Mouse (Mus musculus): ENCODE results near the gene Ptpro. TPM values are rescaled to one million over a fixed set of nuclear protein-coding genes. Genes with fewer than 3 reads are reported as not detected.

Ptpro gene
- total RNA-seq, 2 experiments from 2014 or later = 25.5 to 27.5 TPM

DNA sequence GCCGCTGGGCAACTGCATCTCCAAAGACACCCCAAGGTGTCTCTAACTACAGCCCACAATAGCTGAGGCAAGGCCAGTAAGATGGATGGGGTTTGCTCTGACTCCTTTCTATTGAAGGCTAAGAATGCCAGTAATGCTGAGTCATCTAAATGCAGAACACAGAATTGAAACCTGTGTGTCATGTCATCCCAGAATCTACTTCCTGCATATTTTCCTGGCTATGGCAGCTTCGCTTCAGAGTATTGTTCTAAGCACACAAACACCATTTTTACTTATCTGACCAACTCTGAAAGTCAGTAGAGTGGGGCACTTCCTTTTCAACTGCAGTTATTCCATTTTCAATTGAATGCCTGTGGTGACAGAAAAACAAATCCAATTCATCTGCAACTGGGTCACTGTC, 40.3 kb downstream of the Ptpro start:
- DNase-seq (ENCODE audit: low spot score in 2 of 2) = no peak

DNA sequence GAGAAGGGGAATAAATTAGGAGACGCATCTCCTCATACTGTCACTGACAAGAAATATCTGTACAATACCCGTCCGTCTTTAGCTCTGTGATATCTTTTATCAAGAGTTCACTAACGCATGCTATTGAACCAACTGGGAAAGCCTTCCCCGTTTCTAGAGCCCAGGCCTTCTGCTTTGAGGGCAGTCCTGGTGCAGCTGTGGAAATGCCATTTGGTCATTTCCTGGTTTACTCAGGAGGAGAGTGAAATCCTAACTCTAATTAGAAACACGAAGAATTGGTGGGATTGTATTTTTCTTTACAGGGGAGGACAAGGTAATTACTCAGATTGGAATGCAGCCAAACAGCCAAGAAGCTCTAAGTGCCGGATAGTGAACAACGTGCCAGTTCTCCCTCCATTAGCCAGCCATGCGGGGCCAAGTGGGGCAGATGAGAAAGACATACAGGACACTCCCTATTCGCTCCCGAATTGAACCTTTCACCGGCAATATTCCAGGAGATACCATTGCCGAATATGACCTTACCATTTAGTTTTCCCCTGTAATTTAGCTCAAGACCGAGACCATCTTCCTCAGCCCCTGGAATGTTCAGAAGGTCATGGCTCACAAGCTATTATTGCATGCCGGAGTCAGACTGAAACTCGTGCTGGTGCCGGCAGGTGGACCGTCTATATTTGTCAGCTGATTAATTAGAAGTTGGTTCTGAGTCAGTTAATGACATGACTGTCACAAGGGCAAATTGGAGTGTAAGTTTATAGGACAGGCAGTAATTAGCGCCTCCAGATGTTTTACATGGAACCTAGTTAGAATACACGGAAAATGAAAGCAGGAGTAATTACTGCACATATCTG, 43.1 kb downstream of the Ptpro start:
- no peak for DNase-seq (ENCODE audit: low spot score in 2 of 2)

DNA sequence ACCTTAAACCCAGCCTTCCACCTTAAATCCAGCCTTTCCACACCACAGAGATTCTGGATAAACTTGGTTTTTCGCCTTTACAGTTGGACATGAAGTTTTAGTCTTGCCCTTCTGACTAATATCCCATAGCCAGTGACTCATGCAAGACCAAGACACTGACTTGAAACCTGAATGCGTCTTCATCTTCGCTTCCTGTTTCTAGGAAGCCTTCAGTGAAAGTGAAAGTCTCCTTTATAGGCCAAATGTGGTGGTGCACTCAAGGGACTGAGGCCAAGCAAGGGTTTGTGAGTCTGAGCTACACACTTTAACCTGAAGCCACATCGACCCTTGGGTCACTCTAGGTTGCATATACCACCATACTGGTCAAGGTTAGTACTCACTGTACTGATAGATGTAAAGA, 50.4 kb downstream of the Ptpro start:
- DNase-seq (ENCODE audit: low spot score in 2 of 2) = no peak

DNA sequence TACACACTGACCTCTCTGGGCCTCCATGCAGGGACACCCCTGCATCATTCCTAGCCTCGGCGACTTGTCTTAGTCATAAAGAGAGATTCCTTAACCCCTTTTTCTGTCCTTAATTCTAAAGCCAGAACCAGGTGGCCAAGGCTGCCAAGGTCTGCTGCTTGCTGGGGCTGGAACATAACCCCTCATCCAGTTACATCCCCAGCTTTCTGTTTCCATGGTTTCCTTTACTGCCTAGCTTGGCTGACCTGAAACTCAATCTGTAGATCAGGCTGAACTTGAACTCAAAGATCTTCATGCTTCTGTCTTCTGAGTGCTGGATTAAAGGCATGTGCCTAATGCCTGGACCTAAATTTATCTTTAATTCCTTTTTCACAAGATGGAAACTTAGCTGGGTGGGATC, 51.7 kb downstream of the Ptpro start:
- DNase-seq (ENCODE audit: low spot score in 2 of 2) = no peak

DNA sequence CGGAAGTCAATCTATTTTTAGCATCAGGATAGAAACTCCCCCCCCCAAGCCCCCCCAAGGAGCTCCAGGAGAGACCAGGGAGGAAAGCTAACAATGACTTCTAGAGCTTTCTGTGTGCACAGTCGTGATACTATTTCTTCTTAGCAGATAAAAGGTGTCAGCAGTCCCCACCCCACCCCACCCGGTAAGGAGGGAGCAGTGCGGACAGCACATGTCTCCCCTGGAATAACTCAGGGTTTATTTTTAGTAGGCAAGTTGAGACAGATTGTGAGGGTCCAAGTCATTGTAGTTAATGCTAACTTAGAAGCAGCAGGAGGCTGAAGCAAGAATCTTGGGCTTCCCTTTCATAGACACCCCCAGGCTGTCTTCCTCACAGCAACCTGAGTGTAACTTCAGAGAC, 63.1 kb downstream of the Ptpro start:
- DNase-seq (ENCODE audit: low spot score in 2 of 2) = no peak

DNA sequence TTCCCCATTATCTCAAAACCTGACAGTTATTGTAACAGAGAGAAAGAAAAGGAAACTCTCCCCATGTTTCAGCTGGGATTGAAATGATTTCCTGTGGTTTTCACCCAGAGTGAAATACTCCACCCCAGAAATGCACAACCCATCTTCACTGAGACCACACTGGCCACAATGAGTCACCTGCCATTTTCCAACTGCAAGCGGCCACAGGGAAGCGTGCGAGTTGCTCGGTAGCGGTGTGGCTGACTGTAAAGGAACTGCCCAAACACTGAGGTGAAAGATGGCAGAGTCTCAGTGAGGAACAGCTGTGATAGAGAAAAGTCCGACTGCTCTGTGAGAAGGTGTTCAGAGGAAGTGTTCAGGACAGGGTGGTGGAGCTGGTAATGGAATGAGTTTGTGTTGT, 64.2 kb downstream of the Ptpro start:
- no peak for DNase-seq (ENCODE audit: low spot score in 2 of 2)

GRCm38 (mm10) chr6:137317509-137317908, 65.4 kb downstream of the Ptpro start:
- no peak for DNase-seq (ENCODE audit: low spot score in 2 of 2)

DNA sequence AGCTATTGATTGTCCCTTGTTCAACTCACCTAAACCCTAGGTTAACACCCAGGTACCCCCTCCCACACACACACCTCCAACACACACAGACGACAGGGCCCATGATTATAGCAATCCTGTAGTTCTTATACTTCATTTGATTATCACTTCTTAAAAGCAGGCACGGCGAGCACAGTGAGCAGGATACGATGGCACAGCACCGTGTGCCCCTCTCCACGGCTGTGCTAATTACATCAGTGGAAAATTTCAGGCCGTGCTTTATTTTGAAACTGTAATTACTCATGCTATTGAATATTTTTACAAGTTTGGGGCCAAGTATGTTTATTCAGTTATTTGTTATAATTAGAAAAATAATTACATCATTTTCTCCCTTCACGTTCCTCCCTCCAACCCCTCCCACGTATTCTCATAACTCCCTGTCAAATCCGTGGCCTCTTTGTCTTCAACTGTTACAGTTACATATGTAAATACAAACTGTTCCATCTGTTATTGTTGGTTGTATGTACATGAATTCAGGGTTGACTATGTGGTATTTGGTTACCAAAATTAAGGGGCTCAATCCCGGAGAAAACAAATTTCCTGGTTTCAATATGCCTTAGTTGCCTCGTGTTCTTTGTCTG, 66.2 kb downstream of the Ptpro start:
- no peak for DNase-seq (ENCODE audit: low spot score in 2 of 2)

- no peak for DNase-seq (ENCODE audit: low spot score in 2 of 2)
Observed at GRCm38 (mm10) chr6:137319658-137320057, 67.5 kb downstream of the Ptpro start.

- DNase-seq (ENCODE audit: low spot score in 2 of 2) = no peak
Observed at GRCm38 (mm10) chr6:137327718-137328117, 75.6 kb downstream of the Ptpro start.

DNA sequence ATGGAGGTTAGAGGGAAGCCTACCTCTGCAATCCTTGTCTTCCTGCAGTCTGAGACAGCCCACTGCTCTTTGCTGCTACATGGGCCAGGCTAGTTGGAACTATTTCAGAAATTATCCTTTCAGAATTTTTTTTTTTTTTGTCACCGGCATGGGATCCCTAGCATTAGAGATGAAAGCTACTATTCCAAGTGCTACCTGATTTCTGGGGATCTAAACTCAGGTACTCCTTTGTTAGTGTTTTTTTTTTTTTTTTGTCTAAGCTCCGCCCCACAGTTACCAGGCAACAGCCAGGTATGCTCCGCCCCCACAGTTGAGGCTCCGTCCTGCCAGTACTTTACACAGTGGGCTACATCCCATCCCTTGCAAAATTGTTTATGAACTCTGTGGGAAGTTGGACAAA, 76.1 kb downstream of the Ptpro start:
- DNase-seq (ENCODE audit: low spot score in 2 of 2) = no peak

DNA sequence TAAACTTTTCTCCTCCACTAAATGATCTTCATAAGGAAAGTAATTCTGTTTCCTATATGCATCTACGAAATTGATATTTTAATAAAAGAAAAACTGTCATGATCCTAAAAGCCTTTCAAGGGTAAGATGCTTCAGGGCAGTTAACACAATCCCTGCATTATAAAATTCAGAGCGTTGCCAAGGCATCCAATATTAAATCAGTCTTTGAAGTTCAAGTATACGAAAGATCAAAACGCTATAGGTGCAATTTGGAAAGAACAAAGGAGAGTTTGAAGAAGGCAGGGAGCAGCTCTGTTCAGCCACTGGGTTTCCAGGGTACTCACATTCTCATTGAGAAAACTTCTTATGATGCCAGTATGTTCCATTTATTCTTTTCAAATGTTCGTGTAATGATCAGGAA, 78.7 kb downstream of the Ptpro start:
- no peak for DNase-seq (ENCODE audit: low spot score in 2 of 2)

GRCm38 (mm10) chr6:137331826-137332225, 79.7 kb downstream of the Ptpro start:
- DNase-seq (ENCODE audit: low spot score in 2 of 2) = no peak

- DNase-seq (ENCODE audit: low spot score in 2 of 2) = no peak
Observed at GRCm38 (mm10) chr6:137339071-137339470, 87.0 kb downstream of the Ptpro start.

DNA sequence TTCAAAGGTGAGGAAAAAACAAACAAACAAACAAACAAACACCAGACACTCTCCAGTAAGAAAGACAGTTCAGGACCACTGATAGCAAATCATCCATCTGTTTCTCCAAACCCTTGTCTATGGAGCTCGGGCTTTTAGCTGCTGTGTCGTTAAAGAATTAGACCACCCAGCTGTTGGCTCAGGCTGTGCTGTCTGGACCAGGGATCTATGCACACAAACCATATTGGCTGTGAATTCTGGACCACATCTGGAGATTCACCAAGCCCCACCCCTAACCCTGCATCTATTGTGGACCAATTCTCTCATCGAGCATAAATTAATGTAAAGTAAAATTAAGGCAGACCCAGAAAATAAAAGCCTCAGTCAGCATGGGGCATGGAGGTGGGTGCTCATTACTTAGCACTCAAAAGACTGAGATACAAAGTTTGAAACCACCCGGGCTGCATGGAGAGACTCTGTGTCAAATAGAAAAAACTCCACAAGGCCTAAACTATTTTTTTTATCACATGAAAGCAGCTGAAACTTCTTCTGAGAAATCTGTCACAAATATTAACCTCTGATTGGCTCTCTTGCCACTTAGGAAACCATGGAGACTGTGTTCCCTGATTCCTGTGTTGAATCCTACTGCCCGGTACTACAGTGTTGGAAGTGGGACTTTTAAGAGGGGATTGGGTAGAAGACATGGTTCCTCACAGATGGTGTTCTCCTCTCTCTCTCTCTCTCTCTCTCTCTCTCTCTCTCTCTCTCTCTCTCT, 91.7 kb downstream of the Ptpro start:
- no peak for DNase-seq (ENCODE audit: low spot score in 2 of 2)

DNA sequence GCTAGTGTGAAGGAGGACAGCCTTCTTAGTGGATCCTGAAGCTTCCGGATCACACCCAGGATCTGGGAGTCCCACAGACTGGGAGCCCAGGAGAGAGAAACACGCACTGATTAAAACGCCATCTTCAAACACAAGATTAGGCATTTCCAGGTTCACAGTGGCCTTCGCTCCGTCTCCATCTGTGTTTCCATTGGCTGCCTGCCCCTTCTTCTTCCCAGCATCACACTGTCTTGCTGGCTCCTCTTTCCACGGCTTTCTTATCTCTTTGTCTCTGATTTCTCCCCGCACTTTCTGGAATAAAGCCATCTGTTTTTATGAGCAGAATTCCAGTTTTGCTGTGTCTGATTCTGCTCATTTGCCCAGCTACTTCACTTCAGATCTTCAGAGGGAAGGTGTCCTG, 108.0 kb downstream of the Ptpro start:
- no peak for DNase-seq (ENCODE audit: low spot score in 2 of 2)

- peak in 1 of 2 experiments; percentile 12 for DNase-seq (ENCODE audit: low spot score in 2 of 2)
Observed at GRCm38 (mm10) chr6:137362216-137362615, 110.1 kb downstream of the Ptpro start.

GRCm38 (mm10) chr6:137364681-137365080, 112.6 kb downstream of the Ptpro start:
- peak; percentile 57 to 79 for DNase-seq (ENCODE audit: low spot score in 2 of 2)

- no peak for DNase-seq (ENCODE audit: low spot score in 2 of 2)
Observed at GRCm38 (mm10) chr6:137365637-137366036, 113.5 kb downstream of the Ptpro start.

GRCm38 (mm10) chr6:137370745-137371144, 118.6 kb downstream of the Ptpro start:
- no peak for DNase-seq (ENCODE audit: low spot score in 2 of 2)

GRCm38 (mm10) chr6:137371455-137371854, 119.3 kb downstream of the Ptpro start:
- no peak for DNase-seq (ENCODE audit: low spot score in 2 of 2)

- no peak for DNase-seq (ENCODE audit: low spot score in 2 of 2)
Observed at GRCm38 (mm10) chr6:137373920-137374319, 121.8 kb downstream of the Ptpro start.

Data from left cerebral cortex, adult 18-20 months (tissue).